Mouse (Mus musculus) gastrocnemius, postnatal 10 days (tissue): ENCODE measurements around the gene Il18r1. TPM values are rescaled to one million over a fixed set of nuclear protein-coding genes. Genes with fewer than 3 reads are reported as not detected.

Experiments
- DNase-seq: peaks from one replicate; pipeline ENCODE4 v3.0.0; 2021; ENCODE audit warnings: mixed read lengths
- total RNA-seq, 2 experiments: library from RNA; stranded (reverse); gene quantifications; 2 replicates each; pipeline ENCODE4 v1.2.3; 2021

The Il18r1 gene
- total RNA-seq, 2 experiments from 2014 or later, result 0.09 TPM; not detected in 1

DNA sequence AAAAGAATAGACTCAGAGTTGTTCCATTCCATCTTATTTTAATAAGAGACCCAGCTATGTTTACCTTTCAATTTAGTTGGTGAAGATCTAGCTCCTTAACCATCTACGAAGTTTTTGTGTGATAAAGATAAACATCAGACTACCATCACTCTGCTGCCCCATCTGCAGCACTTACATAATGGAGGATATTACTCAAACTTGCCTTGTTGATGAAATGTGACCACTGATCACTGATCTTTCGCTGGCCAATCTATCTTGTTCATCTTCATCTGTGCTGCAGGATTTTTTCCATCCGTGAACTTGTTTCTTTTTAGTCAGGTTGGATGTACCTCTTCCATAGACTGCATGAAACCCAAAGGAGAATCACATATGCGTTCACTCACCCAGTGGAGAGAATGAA, 29.2 kb downstream of the Il18r1 start:
- DNase-seq, result no peak

DNA sequence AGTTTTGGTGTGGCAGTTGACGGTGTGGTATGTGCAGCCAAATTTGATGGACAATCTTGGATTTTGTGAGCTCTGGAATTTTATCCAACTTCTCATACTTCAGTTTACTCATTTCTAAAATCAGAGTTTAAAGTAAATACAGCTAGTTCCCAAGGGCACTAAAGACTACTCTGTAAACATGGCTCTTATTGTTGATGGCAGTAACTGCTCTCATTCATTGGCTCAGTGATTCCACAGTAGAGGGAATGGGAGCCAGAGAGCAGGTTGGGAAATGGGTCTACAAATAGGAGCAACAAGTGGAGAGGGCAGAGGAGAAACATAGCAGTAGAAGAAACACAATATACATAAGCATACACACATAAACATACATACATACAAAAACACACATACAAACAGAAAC, 34.4 kb downstream of the Il18r1 start:
- no peak for DNase-seq

DNA sequence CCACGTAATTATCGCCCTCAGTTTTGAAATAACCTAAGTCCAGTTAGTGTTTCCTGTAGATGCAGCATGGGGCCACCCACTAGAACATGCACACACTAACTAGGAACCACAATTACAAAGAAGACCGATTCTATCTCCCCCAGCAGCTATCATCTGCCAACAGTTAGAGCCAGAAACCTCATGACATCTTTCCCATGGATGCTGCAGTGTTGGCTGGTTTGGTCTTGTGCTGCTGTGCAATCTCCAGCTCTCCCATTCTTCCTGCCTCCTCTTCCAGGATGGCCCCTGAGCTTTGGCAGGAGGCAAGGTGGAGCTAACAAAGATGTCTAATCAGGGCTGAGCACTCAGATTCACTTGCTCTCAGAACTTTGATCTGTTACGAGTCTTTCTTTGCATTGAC, 35.8 kb downstream of the Il18r1 start:
- DNase-seq, result no peak

DNA sequence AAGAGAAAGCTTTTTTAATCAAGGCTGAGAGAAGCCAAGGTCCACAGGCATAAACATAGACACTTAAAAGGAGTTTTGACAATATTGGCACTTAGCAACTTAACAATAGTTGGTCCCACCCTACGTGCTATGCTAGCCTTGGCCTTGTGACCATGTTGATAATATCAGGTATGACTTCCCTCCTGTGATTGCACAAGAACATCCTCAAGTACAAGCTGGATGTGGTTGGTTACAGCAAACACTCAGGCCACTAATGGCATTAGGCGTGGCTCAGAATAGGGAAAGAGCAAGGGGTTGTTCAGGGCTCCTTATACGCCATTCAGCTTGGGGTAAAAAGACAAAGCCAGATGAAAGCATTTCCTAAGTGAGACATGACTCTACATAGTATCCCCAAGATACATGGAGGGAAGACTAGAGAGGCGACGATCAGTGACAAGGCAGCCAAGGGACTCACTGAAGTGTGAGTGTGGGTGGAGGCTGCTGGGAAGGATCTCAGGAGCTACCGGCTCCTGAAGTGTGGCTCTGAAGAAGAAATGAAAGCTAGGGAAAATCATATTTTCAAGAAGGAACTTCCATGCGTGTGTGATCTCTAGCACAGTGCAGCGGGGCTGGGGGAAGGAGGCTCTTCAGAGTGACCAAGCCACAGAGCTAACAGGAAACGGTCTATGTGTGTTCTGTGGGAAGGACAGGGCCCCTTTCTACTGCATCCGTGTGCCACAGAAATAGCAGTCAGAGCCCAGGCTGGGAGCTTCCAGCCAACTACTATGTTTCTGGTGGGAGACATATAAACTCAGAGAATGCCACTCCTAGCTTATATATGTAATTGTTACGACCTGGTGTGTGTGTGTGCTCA, 36.4 kb downstream of the Il18r1 start:
- no peak for DNase-seq

DNA sequence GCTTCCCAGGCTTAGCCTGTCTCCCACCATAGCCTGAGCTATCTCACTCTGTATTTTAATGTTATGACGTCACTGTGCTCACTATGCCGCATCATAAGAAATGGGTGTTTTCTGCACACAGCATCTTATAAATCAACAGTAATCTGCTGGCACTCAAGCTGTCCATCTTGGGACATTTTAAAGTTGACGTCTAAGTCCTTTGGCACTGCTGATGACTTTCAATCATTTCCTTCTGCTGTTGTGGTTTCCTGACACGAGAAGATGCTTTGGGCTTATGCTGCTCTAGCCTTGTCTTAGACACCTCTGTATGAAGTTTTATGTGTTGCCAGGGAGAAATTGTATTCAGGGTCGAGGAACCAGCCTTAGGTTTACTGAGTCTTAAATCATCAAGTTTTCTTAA, 39.2 kb downstream of the Il18r1 start:
- no peak for DNase-seq

DNA sequence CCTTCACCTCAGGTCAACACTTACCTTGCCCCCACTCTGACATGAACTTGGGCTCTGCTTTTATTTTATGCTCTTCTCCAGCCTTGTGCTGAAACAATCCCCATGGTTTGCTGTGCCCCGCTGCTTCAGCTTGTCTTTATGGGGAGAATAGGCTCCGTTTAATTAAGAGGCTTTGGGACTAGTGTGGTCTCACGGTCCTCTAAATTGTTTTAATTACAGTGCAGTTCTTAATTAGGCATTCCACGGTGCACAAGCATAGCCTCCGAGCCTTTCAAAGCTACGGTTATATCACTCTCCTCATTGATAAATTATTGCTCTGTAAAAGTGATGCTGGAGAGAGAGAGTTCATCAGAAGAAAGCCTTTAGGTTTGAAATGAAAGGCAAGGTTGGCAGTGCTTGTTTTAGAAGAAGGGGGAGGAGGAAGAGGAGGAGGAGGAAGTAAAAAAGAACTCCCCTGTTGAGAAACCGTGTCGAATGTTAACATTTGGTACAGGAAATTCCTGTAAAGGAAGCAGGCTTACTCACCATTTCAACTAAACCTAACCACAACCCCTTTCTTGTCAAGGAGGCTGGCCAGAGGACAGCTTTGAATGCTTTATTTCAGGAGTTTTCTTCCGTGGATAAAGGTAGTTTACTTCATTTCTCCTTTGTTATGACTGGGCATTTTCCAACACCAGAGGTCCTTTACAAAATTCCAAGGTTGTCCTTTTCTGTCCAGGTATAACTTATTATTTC, 49.7 kb downstream of the Il18r1 start, which contains the start of gene Il18rap:
TSS of gene Il18rap (plus strand) at position 512 of the 735 bp plus-strand sequence.
- no peak for DNase-seq

DNA sequence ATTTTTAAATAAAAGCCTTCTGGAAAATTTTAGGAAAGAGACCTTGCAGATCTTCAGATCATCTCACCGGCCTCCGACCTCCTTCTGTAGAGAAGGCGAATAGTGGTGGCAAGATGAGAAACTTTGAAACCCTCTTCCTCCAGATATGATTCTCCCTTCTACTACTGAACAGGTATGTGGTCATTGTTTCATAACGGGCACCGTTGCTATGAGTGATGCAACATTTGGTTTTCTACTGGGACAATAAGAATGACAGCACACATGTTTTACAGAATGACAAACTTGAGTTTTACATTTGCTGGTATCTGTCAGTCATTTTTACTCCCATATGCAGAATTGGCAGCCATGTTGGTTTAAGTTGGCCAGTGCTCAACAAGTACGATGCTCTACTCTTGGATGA, 51.0 kb downstream of the Il18r1 start:
- no peak for DNase-seq

DNA sequence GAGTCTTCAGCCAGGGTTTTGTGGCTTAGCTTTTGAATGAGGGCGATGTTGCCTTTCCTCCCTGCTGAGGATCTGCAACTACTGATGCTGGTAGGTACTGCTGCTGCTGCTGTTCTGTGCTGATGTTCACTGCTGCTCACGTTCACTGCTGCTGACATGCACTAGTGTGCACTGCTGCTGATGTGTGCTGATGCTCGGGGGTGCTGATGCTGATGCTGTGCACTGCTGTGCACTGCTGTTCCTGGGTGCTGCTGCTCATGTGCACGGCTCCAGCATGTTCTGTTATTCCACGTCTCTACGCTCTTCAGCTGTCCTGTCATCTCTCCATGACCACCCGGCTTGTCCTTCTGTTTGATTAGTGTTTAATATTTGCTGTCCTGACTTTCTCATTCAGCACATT, 57.6 kb downstream of the Il18r1 start:
- no peak for DNase-seq

DNA sequence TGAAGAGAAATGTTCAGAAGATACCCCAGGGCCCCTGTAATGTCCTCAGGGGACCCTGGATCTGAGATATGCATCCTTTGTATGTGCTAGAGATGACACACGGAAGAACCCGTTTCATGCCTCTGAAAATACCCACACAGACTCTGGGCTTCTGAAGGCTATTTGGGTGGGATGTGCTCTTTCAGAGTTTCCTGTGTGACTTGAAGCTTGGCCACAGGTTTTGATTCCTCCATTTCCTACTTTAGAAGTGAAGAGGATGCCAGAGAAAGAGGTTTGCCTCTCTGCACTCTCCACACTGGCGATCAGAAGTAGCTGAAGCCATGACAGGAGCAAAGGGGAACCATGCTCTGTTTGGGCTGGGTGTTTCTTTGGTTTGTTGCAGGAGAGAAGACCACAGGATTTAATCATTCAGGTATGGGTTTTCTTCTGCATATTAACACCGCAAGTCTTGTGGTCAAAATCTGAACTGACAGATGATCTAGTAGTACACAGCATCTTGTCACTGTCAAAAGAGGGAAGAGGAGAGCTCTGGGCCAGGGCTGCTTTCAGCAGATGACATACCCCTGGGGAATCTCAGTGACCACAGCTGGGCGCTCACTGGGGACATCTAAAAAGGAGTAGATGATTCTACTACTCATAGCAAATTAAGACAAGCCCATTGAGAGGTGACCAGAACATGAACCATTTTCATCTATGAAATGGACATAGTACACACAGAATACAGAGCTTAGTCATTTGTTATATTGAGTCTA, 58.8 kb downstream of the Il18r1 start:
- no peak for DNase-seq

DNA sequence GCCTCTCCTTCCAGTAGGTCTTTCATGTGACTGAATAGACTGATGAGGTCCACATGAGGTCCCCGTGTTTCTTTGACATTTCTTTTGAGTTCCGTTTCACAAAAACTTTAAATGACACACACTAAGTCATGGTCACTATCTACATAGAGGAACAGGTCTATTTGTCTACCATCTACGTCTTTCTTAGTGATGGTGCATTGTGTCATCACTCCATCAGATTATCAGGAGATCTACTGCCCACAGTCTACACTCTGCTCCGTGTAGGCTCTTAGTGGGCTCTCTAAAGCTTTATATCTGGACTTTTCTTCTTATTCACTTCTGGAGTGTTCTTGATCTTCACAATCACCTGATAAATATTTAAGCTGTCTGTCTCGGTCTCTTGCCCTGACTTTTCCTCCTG, 63.9 kb downstream of the Il18r1 start:
- DNase-seq, result no peak

DNA sequence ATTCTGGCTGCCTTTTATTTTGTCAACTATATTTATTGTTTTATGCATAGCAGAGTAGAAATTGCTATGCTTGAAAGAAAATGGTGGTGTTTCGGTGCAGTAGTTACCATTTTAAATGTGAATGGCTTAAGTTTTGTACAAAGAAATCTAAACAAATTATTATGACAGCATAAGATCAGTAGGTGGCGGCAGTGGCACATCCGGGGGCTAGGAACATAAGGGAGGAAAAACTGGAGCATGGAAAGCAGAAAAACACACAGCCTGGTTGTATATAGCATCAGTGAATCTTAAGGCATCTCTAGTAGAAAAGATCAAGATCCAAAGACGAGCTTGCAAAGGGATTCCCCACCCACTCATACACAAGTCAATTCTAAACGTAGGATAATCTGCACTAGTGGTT, 72.2 kb downstream of the Il18r1 start:
- no peak for DNase-seq

DNA sequence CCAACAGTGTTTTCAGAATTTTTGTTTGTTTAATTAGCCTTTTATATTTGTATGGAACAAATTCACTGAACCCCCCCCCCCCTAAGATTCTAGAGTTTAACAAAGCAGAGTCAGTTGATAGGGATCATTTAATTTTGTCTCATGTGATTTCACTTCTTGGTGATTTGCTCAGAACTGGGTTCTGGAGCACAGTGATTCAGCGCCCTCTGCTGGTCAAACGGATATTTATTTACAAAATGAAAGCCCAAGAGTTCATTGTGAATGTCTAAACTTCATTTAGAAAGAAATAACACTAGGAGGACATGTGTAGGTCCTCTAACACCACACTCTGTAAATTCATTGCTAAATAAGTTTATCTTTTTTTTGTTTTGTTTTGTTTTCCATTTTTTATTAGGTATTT, 79.3 kb downstream of the Il18r1 start:
- peak; percentile 59 for DNase-seq

DNA sequence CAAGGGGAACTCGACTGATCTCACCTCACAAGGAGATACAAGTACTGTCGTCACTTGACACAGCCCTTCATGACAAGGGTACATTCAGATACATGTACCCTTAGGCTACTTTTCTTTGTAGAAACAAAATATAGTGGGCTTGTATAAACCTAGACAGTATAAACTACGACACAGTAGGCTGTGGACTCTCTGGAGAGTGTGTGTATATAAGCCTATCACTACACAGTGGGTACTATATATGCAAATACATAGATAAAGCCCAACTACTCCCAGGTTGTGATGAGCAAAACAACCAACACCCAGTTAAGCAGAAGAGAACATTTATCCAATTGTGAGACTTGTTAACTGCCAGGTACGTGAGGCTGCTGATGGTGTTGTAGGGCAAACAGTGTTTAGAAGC, 81.3 kb downstream of the Il18r1 start:
- no peak for DNase-seq

DNA sequence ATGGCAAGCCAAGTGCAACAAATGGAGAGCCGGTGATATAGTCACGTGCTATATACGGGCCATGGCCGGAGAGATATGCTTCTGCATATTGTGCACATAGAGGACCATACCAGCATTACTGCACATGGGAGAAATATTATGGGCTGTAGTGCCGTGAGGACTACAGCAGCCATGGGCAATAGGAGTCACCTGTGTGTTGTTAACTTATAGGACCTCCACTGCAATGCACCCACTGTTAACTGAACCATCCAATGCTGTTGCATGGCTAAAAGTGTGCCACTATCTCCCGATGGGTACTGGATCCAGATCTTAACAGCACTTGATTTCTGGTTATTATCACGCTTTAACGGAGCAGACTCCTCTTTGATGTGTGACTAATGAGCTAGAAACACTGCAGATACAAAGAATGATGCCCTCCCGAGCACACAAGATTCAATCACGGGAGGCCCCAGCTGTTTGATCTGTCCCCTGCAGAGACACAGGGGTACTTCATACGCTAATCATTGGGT, 81.8 kb downstream of the Il18r1 start:
- no peak for DNase-seq

DNA sequence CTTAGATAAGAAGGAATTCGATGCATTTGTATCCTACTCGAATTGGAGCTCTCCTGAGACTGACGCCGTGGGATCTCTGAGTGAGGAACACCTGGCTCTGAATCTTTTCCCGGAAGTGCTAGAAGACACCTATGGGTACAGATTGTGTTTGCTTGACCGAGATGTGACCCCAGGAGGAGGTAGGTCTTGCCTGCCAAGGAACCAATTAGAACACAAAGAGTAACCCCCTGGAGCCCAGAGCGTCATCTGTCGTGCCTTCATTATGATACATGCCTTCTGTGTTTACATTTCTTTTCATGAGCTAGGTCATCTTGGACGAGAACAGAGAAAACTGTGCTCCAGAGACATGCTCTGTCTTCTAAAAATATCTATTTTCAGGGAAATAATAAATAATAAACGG, 82.4 kb downstream of the Il18r1 start:
- DNase-seq, result no peak

Other genes starting within 250 kb of the Il18r1 start
- 1 to 10 TPM; 5.5 to 5.7 TPM for gene Il1r1, start 240.5 kb upstream of the Il18r1 start, total RNA-seq
- 1 to 10 TPM; 5.9 to 6.4 TPM for gene Il1rl2, start 140.9 kb upstream of the Il18r1 start, total RNA-seq
- gene Il1rl1, start 36.0 kb upstream of the Il18r1 start, total RNA-seq, result 1 to 10 TPM; 1.8 to 3.1 TPM
- gene Il18rap, start 49.8 kb downstream of the Il18r1 start, total RNA-seq, result under 1 TPM; 0.29 to 0.42 TPM
- gene Slc9a4, start 114.5 kb downstream of the Il18r1 start, total RNA-seq, result under 1 TPM; 0.14 to 0.38 TPM
- 10 to 100 TPM; 20.7 to 20.9 TPM for gene Slc9a2, start 215.0 kb downstream of the Il18r1 start, total RNA-seq